Comparison of ENCODE assay signal across 8 mouse cellular contexts in the genomic region with DNA sequence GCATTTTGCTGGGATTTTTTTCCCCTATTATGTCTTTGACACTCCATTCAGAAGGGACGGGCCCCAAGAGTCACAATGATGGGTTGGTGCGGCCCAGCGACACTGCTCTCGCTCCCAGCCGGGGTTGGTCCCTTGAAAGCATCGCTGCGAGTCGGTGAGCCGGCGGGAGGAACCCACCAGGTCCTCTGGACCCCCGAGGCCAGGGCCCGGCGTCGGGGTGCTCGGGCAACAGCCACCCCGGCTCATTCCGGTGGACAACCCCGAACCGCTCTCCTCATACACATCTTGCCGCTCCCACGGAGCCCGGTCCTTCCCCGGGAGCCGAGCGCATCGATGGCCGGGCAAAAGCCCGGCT. TPM values are rescaled to one million over a fixed set of nuclear protein-coding genes. Genes with fewer than 3 reads are reported as not detected.
DNase-seq lines count a peak whose midpoint lies in the region; ATAC-seq and TF ChIP-seq lines count a peak whose summit lies in the region.

No protein-coding gene starts in this region.

- H3K36me3 ChIP-seq in heart, embryonic 12.5 days = no peaks in the 10 kb centered on the region
- peaks cover 21% of the 10 kb centered on the region for H3K36me3 ChIP-seq in E14TG2a.4 (ENCODE audit: insufficient read depth, low read length)
- H3K36me3 ChIP-seq in forebrain, embryonic 15.5 days = 0 out of 2 replicates have a peak, but pooled peaks cover 2% of the 10 kb centered on the region
- no peaks in the 10 kb centered on the region for H3K36me3 ChIP-seq in liver, embryonic 16.5 days (ENCODE audit: control insufficient read depth, insufficient read depth)

- no peaks in the 10 kb centered on the region for H3K27me3 ChIP-seq in heart, embryonic 12.5 days (replicated peaks)
- no peaks in the 10 kb centered on the region for H3K27me3 ChIP-seq in E14TG2a.4 (ENCODE audit: insufficient read depth, low read length)
- H3K27me3 ChIP-seq in forebrain, embryonic 15.5 days = no peaks in the 10 kb centered on the region
- H3K27me3 ChIP-seq in liver, embryonic 16.5 days (ENCODE audit: control insufficient read depth, insufficient read depth, low read depth, low read length) = no peaks in the 10 kb centered on the region

- H3K27ac ChIP-seq in heart, embryonic 12.5 days (ENCODE audit: poor library complexity, severe bottlenecking) = peak overlapping the region; percentile 97
- H3K27ac ChIP-seq in forebrain, embryonic 15.5 days (replicated peaks) = peak overlapping the region; percentile 97
- H3K27ac ChIP-seq in liver, embryonic 16.5 days (ENCODE audit: low read length) = peak overlapping the region; percentile 91

- DNase-seq in heart, adult 8-10 months (ENCODE audit: low spot score) = no peak
- no peak for DNase-seq in gastrocnemius, adult 18-20 months (ENCODE audit: low spot score)
- no peak for DNase-seq in left cerebral cortex, postnatal 10 days (ENCODE audit: extremely low spot score in 1 of 2, low spot score in 2 of 2)

- no peak for ATAC-seq in heart, embryonic 12.5 days (ENCODE audit: insufficient number of reproducible peaks, low FRiP score)
- ATAC-seq in forebrain, embryonic 15.5 days (replicated peaks) = no peak
- ATAC-seq in liver, embryonic 16.5 days (ENCODE audit: low read depth) = no peak; the same call in 1 of the 2 replicates
- no peak for ATAC-seq in erythroid progenitor cell, adult 5-6 weeks (replicated peaks; ENCODE audit: low FRiP score, poor library complexity, severe bottlenecking)

- peak overlapping the region; percentile 88 for H3K4me2 ChIP-seq in heart, embryonic 12.5 days
- peak overlapping the region; percentile 83 for H3K4me2 ChIP-seq in forebrain, embryonic 15.5 days (replicated peaks)
- peak overlapping the region; percentile 88 for H3K4me2 ChIP-seq in liver, embryonic 16.5 days (ENCODE audit: low read depth, low read length)

- H3K4me1 ChIP-seq in heart, embryonic 12.5 days (replicated peaks) = peaks cover 11% of the 10 kb centered on the region
- H3K4me1 ChIP-seq in E14TG2a.4 (replicated peaks; ENCODE audit: low read depth, low read length) = peaks cover 50% of the 10 kb centered on the region
- H3K4me1 ChIP-seq in forebrain, embryonic 15.5 days = peaks cover 27% of the 10 kb centered on the region
- peaks cover 18% of the 10 kb centered on the region for H3K4me1 ChIP-seq in liver, embryonic 16.5 days (ENCODE audit: control insufficient read depth, low read depth, low read length)

- H3K9ac ChIP-seq in heart, embryonic 12.5 days = peak overlapping the region; percentile 99
- H3K9ac ChIP-seq in forebrain, embryonic 15.5 days (replicated peaks) = peak overlapping the region; percentile 98
- H3K9ac ChIP-seq in liver, embryonic 16.5 days (ENCODE audit: low read depth, low read length) = peak overlapping the region; percentile 99

- intact Hi-C loops in left cerebral cortex, postnatal 10 days (cut with DNase I) = loop anchor here (10.0 kb wide), 1 partner anchor 308 kb away; the partner anchor contains the start of gene Elmod1

- under 1% methylated on average over 28 of the region's 28 CpGs for WGBS in heart, embryonic 12.5 days
- under 1% methylated on average over 28 of the region's 28 CpGs for WGBS in forebrain, embryonic 15.5 days
- WGBS in liver, embryonic 16.5 days (ENCODE audit: insufficient replicate concordance) = under 1% methylated on average over 28 of the region's 28 CpGs

- no peak for TF ChIP-seq CTCF in E14TG2a.4 (conservative IDR thresholded peaks at IDR 0.05; ENCODE audit: low read length)

- no peaks in the 10 kb centered on the region for H3K9me3 ChIP-seq in heart, embryonic 12.5 days (replicated peaks)
- no peaks in the 10 kb centered on the region for H3K9me3 ChIP-seq in E14TG2a.4 (ENCODE audit: low read length)
- H3K9me3 ChIP-seq in forebrain, embryonic 15.5 days = no peaks in the 10 kb centered on the region
- H3K9me3 ChIP-seq in liver, embryonic 16.5 days (replicated peaks; ENCODE audit: control insufficient read depth, low read length) = no peaks in the 10 kb centered on the region

- peak overlapping the region; percentile 92 for H3K4me3 ChIP-seq in heart, embryonic 12.5 days
- H3K4me3 ChIP-seq in E14TG2a.4 (replicated peaks; ENCODE audit: low read length) = peak overlapping the region; percentile 96
- H3K4me3 ChIP-seq in forebrain, embryonic 15.5 days = peak overlapping the region; percentile 76
- H3K4me3 ChIP-seq in liver, embryonic 16.5 days (ENCODE audit: low read depth, low read length) = peak overlapping the region; percentile 98

RNA-seq across cellular contexts. Expression of gene Cul5, which starts 3.2 kb away (rescaled TPM):
- polyA plus RNA-seq in heart, embryonic 12.5 days (2016; fragmentation: Nextera tagmentation; extraction: Ambion mirVana) = 34.2 TPM in 2 replicates
- total RNA-seq in heart, adult 8-10 months (2022) = 10 to 100 TPM; 45.1 to 55.8 (median 49.8) TPM
- polyA plus RNA-seq in forebrain, embryonic 15.5 days (2015; fragmentation: Nextera tagmentation; extraction: Ambion mirVana) = 47.0 and 47.2 TPM in 2 replicates
- 8.7 and 10.1 TPM in 2 replicates for polyA plus RNA-seq in liver, embryonic 16.5 days (2015; fragmentation: Nextera tagmentation; extraction: Ambion mirVana)
- 10 to 100 TPM; 76.7 to 77.9 TPM for total RNA-seq in gastrocnemius, adult 18-20 months (2021)
- total RNA-seq in erythroid progenitor cell, adult 5-6 weeks (2015; ENCODE audit: low replicate concordance) = 16.2 and 17.2 TPM in 2 replicates
- 15.0 and 26.5 TPM in 2 replicates for total RNA-seq in erythroid progenitor cell, adult 5-6 weeks (2017; ENCODE audit: low replicate concordance)
- total RNA-seq in left cerebral cortex, postnatal 10 days (2021) = 10 to 100 TPM; 51.4 to 57.6 TPM

RNA-seq across cellular contexts. Expression of gene Rab39, which starts 39.4 kb away (rescaled TPM):
- polyA plus RNA-seq in heart, embryonic 12.5 days (2016; fragmentation: Nextera tagmentation; extraction: Ambion mirVana) = 0.22 and 0.46 TPM in 2 replicates
- under 1 TPM in 3 of 4 experiments, not detected in 1; 0.12 to 0.29 (median 0.16) TPM for total RNA-seq in heart, adult 8-10 months (2022)
- polyA plus RNA-seq in forebrain, embryonic 15.5 days (2015; fragmentation: Nextera tagmentation; extraction: Ambion mirVana) = 3.7 and 4.2 TPM in 2 replicates
- polyA plus RNA-seq in liver, embryonic 16.5 days (2015; fragmentation: Nextera tagmentation; extraction: Ambion mirVana) = 0.73 and 0.76 TPM in 2 replicates
- not detected for total RNA-seq in gastrocnemius, adult 18-20 months (2021)
- 2.5 TPM in 1 of 2 replicates, not detected in the other for total RNA-seq in erythroid progenitor cell, adult 5-6 weeks (2015; ENCODE audit: low replicate concordance)
- total RNA-seq in erythroid progenitor cell, adult 5-6 weeks (2017; ENCODE audit: low replicate concordance) = 0.64 TPM in 1 of 2 replicates, not detected in the other
- 1 to 10 TPM; 1.2 to 1.7 TPM for total RNA-seq in left cerebral cortex, postnatal 10 days (2021)

RNA-seq across cellular contexts. Expression of gene Acat1, which starts 56.5 kb away (rescaled TPM):
- 185 and 195 TPM in 2 replicates for polyA plus RNA-seq in heart, embryonic 12.5 days (2016; fragmentation: Nextera tagmentation; extraction: Ambion mirVana)
- 100 to 1,000 TPM; 313 to 403 (median 351) TPM for total RNA-seq in heart, adult 8-10 months (2022)
- polyA plus RNA-seq in forebrain, embryonic 15.5 days (2015; fragmentation: Nextera tagmentation; extraction: Ambion mirVana) = 171 and 182 TPM in 2 replicates
- 138 and 148 TPM in 2 replicates for polyA plus RNA-seq in liver, embryonic 16.5 days (2015; fragmentation: Nextera tagmentation; extraction: Ambion mirVana)
- total RNA-seq in gastrocnemius, adult 18-20 months (2021) = 100 to 1,000 TPM; 135 to 164 TPM
- total RNA-seq in erythroid progenitor cell, adult 5-6 weeks (2015; ENCODE audit: low replicate concordance) = 41.8 and 69.6 TPM in 2 replicates
- 37.1 and 70.5 TPM in 2 replicates for total RNA-seq in erythroid progenitor cell, adult 5-6 weeks (2017; ENCODE audit: low replicate concordance)
- 100 to 1,000 TPM; 125 to 135 TPM for total RNA-seq in left cerebral cortex, postnatal 10 days (2021)
